Mouse (Mus musculus): Measurements from ENCODE around the gene Mtch1. TPM values are rescaled to one million over a fixed set of nuclear protein-coding genes. Genes with fewer than 3 reads are reported as not detected.

Gene Mtch1
- polyA plus RNA-seq, 1 experiment from 2014 or later, result 266 TPM

- no peak overlapping the region for H3K9ac ChIP-seq (ENCODE audit: low read depth, low read length)
- H3K36me3 ChIP-seq (ENCODE audit: control insufficient read depth, insufficient read depth, low read length), result peaks cover 3% of the 10 kb centered on the region
- H3K27ac ChIP-seq (ENCODE audit: low read depth, low read length), result no peak overlapping the region
- H3K4me2 ChIP-seq, result no peak overlapping the region
- H3K9me3 ChIP-seq (replicated peaks; ENCODE audit: control insufficient read depth, low read length), result no peaks in the 10 kb centered on the region
- H3K4me1 ChIP-seq (ENCODE audit: control insufficient read depth, insufficient read depth, low read length), result no peaks in the 10 kb centered on the region
- WGBS (ENCODE audit: insufficient replicate concordance), result 91% methylated on average over 7 of the region's 7 CpGs
- no peak overlapping the region for H3K4me3 ChIP-seq (ENCODE audit: low read depth, low read length)
- H3K27me3 ChIP-seq (ENCODE audit: control insufficient read depth, insufficient read depth, low read length), result no peaks in the 10 kb centered on the region
- no peak for ATAC-seq (replicated peaks; ENCODE audit: insufficient number of reproducible peaks, low FRiP score, low TSS enrichment)
Measured at GRCm38 (mm10) chr17:29291793-29292192, 55.9 kb downstream of the Mtch1 start.

DNA sequence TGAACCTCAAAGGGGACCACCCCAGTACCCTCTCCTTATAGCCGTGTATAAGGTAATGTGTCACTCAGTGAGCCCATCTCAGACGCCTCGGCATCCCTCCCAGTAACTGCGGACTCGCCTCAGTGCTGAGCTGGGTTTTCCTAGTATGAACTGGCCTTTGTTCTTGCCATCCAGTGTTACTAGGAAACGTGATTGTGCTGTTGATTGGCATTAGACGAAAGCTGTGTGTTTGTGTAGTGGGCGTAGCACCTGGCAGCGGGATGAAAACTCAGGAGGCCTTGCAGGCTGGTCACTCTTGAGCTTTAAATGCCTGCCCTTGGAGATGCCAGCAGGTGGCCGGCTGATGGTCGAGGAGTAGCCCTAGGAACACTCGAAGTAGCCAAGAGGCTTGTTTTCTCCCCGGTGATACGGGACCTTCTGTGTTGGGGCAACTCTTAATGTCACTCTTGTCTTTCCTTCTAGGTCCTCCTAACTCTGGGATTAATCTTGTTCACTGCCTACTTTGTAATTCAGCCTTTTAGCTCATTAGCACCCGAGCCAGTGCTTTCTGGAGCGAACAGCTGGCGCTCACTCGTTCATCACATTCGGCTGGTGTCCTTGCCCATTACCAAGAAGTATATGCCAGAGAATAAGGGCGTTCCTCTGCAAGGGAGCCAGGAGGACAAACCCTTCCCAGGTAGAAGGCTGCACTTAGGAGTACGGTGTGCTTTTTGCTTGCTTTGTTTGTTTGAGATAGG, 65.3 kb downstream of the Mtch1 start:
- no peaks in the 10 kb centered on the region for H3K9me3 ChIP-seq (replicated peaks; ENCODE audit: control insufficient read depth, low read length)
- no peaks in the 10 kb centered on the region for H3K27me3 ChIP-seq (ENCODE audit: control insufficient read depth, insufficient read depth, low read length)
- H3K27ac ChIP-seq (ENCODE audit: low read depth, low read length), result no peak overlapping the region
- no peak overlapping the region for H3K9ac ChIP-seq (ENCODE audit: low read depth, low read length)
- H3K4me3 ChIP-seq (ENCODE audit: low read depth, low read length), result no peak overlapping the region
- 72% methylated on average over 21 of the region's 21 CpGs for WGBS (ENCODE audit: insufficient replicate concordance)
- H3K4me1 ChIP-seq (ENCODE audit: control insufficient read depth, insufficient read depth, low read length), result no peaks in the 10 kb centered on the region
- no peak overlapping the region for H3K4me2 ChIP-seq
- ATAC-seq (replicated peaks; ENCODE audit: insufficient number of reproducible peaks, low FRiP score, low TSS enrichment), result no peak
- H3K36me3 ChIP-seq (ENCODE audit: control insufficient read depth, insufficient read depth, low read length), result peaks cover 9% of the 10 kb centered on the region

Other genes starting within 250 kb of the Mtch1 start
- 0.20 TPM in 1 of 2 replicates, not detected in the other for gene Rab44, start 233.8 kb downstream of the Mtch1 start, polyA plus RNA-seq (2014; fragmentation: Nextera tagmentation; extraction: Ambion mirVana)
- gene Cpne5, start 109.8 kb downstream of the Mtch1 start, polyA plus RNA-seq (2014; fragmentation: Nextera tagmentation; extraction: Ambion mirVana), result 24.0 and 28.8 TPM in 2 replicates
- 117 and 135 TPM in 2 replicates for gene Ppil1, start 83.7 kb downstream of the Mtch1 start, polyA plus RNA-seq (2014; fragmentation: Nextera tagmentation; extraction: Ambion mirVana)
- gene BC004004, start 79.1 kb downstream of the Mtch1 start, polyA plus RNA-seq (2014; fragmentation: Nextera tagmentation; extraction: Ambion mirVana), result 90.6 and 94.9 TPM in 2 replicates
- gene Pi16, start 30.3 kb downstream of the Mtch1 start, polyA plus RNA-seq (2014; fragmentation: Nextera tagmentation; extraction: Ambion mirVana), result 0.55 and 1.7 TPM in 2 replicates
- 1.2 and 2.3 TPM in 2 replicates for gene Fgd2, start 13.0 kb upstream of the Mtch1 start, polyA plus RNA-seq (2014; fragmentation: Nextera tagmentation; extraction: Ambion mirVana)
- gene Pim1, start 142.8 kb upstream of the Mtch1 start, polyA plus RNA-seq (2014; fragmentation: Nextera tagmentation; extraction: Ambion mirVana), result 23.5 and 27.3 TPM in 2 replicates
- gene Gm17657, start 201.7 kb upstream of the Mtch1 start, polyA plus RNA-seq (2014; fragmentation: Nextera tagmentation; extraction: Ambion mirVana), result not detected in 2 replicates
- 10.0 and 12.0 TPM in 2 replicates for gene Tbc1d22b, start 201.9 kb upstream of the Mtch1 start, polyA plus RNA-seq (2014; fragmentation: Nextera tagmentation; extraction: Ambion mirVana)
- 0.13 and 0.32 TPM in 2 replicates for gene Tmem217, start 204.5 kb upstream of the Mtch1 start, polyA plus RNA-seq (2014; fragmentation: Nextera tagmentation; extraction: Ambion mirVana)